Mouse (Mus musculus) small intestine, adult 2 months (tissue): ENCODE results near the gene Foxp1.

Source experiments
- CTCF ChIP-seq: fragments of 200-500 bp; IDR thresholded peaks from 2 replicates; pipeline ENCODE4 v1.5.1; 2012; ENCODE audit warnings: low read depth, mild to moderate bottlenecking, control low read depth, inconsistent platforms, low read length, moderate library complexity, mixed read lengths; ENCODE audit not compliant: insufficient replicate concordance, insufficient read length; ENCODE audit errors: extremely low read depth
- POLR2A ChIP-seq: fragments of 200-500 bp; IDR thresholded peaks from 2 replicates; pipeline ENCODE4 v1.6.1; 2012; ENCODE audit warnings: low read depth, mild to moderate bottlenecking, control low read depth, inconsistent platforms, low read length, moderate library complexity

DNA sequence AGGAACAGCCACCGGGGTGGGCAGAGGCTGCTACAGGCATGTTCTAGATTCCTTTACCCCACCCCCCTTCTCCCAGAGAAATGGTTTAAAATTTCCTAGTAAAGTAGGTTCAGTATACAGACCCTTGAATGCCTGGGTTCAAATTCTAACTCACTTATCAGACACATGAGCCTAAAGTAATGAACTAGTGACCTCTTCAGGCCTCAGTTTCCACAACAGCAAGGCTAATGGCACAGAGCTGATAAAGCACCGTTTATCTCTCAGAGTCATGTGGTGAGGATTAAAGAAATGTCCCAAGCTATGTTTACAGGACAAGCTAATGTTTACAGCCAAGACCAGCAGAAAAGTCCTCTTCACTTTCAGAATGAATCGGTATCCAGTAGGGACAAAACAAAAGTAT lies 29.6 kb downstream of the Foxp1 start:
- no peak for TF ChIP-seq POLR2A
- no peak for TF ChIP-seq CTCF
